Mouse (Mus musculus) liver, adult 2 months (tissue): Measurements from ENCODE around the gene Camk2d. TPM values are rescaled to one million over a fixed set of nuclear protein-coding genes. Genes with fewer than 3 reads are reported as not detected.
A peak's percentile ranks its signal among the peaks of the same experiment; 100 is the strongest.

Experiments
- DNase-seq: peaks from one replicate; pipeline ENCODE4 v3.0.0-alpha.2; 2011; ENCODE audit warnings: low read depth, low spot score; ENCODE audit errors: extremely low read depth
- H3K27ac ChIP-seq: fragments of 200-500 bp; replicated peaks from 2 replicates; pipeline ENCODE4 v1.5.1; 2012; ENCODE audit warnings: low read depth, mild to moderate bottlenecking, control low read depth, inconsistent platforms, low read length; ENCODE audit not compliant: insufficient read depth
- H3K27me3 ChIP-seq: fragments of 200-500 bp; 2 replicates; pipeline ENCODE4 v1.6.1; 2012; ENCODE audit warnings: mild to moderate bottlenecking, moderate library complexity, low read length, inconsistent platforms; ENCODE audit not compliant: control insufficient read depth, insufficient read depth
- H3K36me3 ChIP-seq: fragments of 200-500 bp; 2 replicates; pipeline ENCODE4 v1.6.1; 2012; ENCODE audit warnings: low read length, inconsistent platforms; ENCODE audit not compliant: control insufficient read depth, insufficient read depth
- H3K4me1 ChIP-seq: fragments of 200-500 bp; 2 replicates; pipeline ENCODE4 v1.6.1; 2011; ENCODE audit warnings: low read length; ENCODE audit not compliant: control insufficient read depth, insufficient read depth
- H3K4me3 ChIP-seq: fragments of 200-500 bp; 2 replicates; pipeline ENCODE4 v1.5.1; 2011; ENCODE audit warnings: low read depth, mild to moderate bottlenecking, control low read depth, low read length, moderate library complexity; ENCODE audit not compliant: insufficient read depth
- H3K79me2 ChIP-seq: fragments of 200-500 bp; 2 replicates; pipeline ENCODE4 v1.6.1; 2012; ENCODE audit warnings: inconsistent platforms, mild to moderate bottlenecking, low read length, moderate library complexity; ENCODE audit not compliant: control insufficient read depth, insufficient read depth
- H3K9ac ChIP-seq: fragments of 200-500 bp; 2 replicates; pipeline ENCODE4 v1.6.1; 2012; ENCODE audit warnings: low read depth, mild to moderate bottlenecking, control low read depth, inconsistent platforms, low read length
- CTCF ChIP-seq: fragments of 200-500 bp; IDR thresholded peaks from 2 replicates; pipeline ENCODE4 v1.5.1; 2011; ENCODE audit warnings: low read depth, low read length, control low read depth
- POLR2A ChIP-seq: fragments of 200-500 bp; IDR thresholded peaks from 2 replicates; pipeline ENCODE4 v1.6.1; 2011; ENCODE audit warnings: low read length, control low read depth; ENCODE audit not compliant: insufficient read depth; ENCODE audit errors: extremely low read depth
- WGBS: fragments of 180-500 bp; shearing (Covaris S2); methylation state at CpG from one replicate; pipeline ENCODE4 v1.1.7; 2018; 5-methylcytosine and 5-hydroxymethylcytosine counted together
- polyA plus RNA-seq: library from polyadenylated mRNA; depleted of rRNA; stranded (reverse); fragments of >200 nt; gene quantifications from 2 replicates; pipeline ENCODE4 v1.2.3, GENCODE M21; 2012
- total RNA-seq: library from RNA; depleted of rRNA; stranded (reverse); fragments of >200 nt; gene quantifications from 2 replicates; pipeline ENCODE4 v1.2.3, GENCODE M21; 2014

Gene Camk2d
- total and polyA plus RNA-seq, 2 experiments: 5.9 to 9.4 TPM

DNA sequence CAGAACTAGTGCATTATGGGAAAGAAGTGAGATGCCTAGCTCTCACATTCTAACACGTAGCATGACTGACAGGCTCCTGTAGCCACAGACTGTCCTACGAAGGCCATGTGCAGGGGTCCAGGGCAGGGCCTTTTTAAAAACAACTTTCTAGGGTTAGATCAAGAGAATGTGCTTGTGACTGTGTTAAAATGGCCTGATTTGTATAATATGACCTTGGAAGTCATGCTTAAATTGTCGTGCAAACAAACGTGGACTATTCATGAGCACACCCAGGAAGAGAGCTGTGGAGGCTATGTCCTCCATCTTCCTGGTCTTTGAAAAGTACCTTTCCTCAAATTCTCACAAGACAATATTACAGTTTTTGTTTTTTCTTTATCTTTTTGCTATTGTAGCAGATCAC, 91.0 kb downstream of the Camk2d start:
- no peak overlapping the region for H3K9ac ChIP-seq
- H3K36me3 ChIP-seq: no peaks in the 10 kb centered on the region
- H3K4me3 ChIP-seq: no peak overlapping the region
- no peak for DNase-seq
- WGBS: 81% methylated on average over 4 of the region's 4 CpGs
- TF ChIP-seq CTCF (no peak), POLR2A (no peak)
- H3K27me3 ChIP-seq: no peaks in the 10 kb centered on the region
- no peak overlapping the region for H3K27ac ChIP-seq
- no peaks in the 10 kb centered on the region; the same call in 1 of the 2 replicates for H3K79me2 ChIP-seq
- H3K4me1 ChIP-seq: no peaks in the 10 kb centered on the region

DNA sequence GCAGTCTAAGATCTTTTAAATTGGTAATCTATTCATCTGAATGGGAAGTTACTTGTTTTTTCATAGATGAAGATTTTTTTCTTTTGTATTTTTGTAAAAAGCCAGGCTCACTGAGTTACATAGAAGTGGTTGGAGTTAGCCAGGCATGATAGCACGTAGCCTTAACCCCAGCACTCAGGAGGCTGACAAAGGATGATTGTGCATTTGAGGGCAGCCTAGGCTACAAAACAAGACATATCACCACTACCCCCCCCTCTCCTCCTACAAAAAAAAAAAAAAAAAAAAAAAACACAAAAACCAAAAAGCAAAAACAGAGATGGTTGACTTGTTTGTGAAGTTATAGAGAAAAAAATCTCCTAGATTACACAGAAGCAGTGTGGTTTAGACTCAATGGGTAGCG, 92.4 kb downstream of the Camk2d start:
- H3K4me1 ChIP-seq: peaks cover 3% of the 10 kb centered on the region; the same call in 1 of the 2 replicates
- no peaks in the 10 kb centered on the region for H3K27me3 ChIP-seq
- H3K36me3 ChIP-seq: no peaks in the 10 kb centered on the region
- 97% methylated on average over 2 of the region's 2 CpGs for WGBS
- H3K27ac ChIP-seq: no peak overlapping the region
- no peaks in the 10 kb centered on the region; the same call in 1 of the 2 replicates for H3K79me2 ChIP-seq
- H3K9ac ChIP-seq: no peak overlapping the region
- TF ChIP-seq CTCF (no peak), POLR2A (no peak)
- H3K4me3 ChIP-seq: no peak overlapping the region
- DNase-seq: no peak

GRCm38 (mm10) chr3:126690627-126691505, 94.8 kb downstream of the Camk2d start:
- no peaks in the 10 kb centered on the region for H3K36me3 ChIP-seq
- WGBS: 91% methylated on average over 13 of the region's 13 CpGs
- no peak overlapping the region for H3K9ac ChIP-seq
- no peak for TF ChIP-seq POLR2A
- TF ChIP-seq CTCF: no peak
- DNase-seq: peak; percentile 65
- H3K4me3 ChIP-seq: no peak overlapping the region
- H3K4me1 ChIP-seq: peaks cover 3% of the 10 kb centered on the region; the same call in 1 of the 2 replicates
- H3K27me3 ChIP-seq: no peaks in the 10 kb centered on the region
- H3K27ac ChIP-seq: no peak overlapping the region
- H3K79me2 ChIP-seq: no peaks in the 10 kb centered on the region; the same call in 1 of the 2 replicates

GRCm38 (mm10) chr3:126691565-126691964, 95.5 kb downstream of the Camk2d start:
- H3K4me3 ChIP-seq: no peak overlapping the region
- H3K9ac ChIP-seq: no peak overlapping the region
- H3K4me1 ChIP-seq: peaks cover 3% of the 10 kb centered on the region; the same call in 1 of the 2 replicates
- H3K79me2 ChIP-seq: no peaks in the 10 kb centered on the region; the same call in 1 of the 2 replicates
- 80% methylated on average over 2 of the region's 2 CpGs for WGBS
- no peaks in the 10 kb centered on the region for H3K36me3 ChIP-seq
- H3K27me3 ChIP-seq: no peaks in the 10 kb centered on the region
- no peak for DNase-seq
- no peak for TF ChIP-seq POLR2A
- no peak for TF ChIP-seq CTCF
- no peak overlapping the region for H3K27ac ChIP-seq

DNA sequence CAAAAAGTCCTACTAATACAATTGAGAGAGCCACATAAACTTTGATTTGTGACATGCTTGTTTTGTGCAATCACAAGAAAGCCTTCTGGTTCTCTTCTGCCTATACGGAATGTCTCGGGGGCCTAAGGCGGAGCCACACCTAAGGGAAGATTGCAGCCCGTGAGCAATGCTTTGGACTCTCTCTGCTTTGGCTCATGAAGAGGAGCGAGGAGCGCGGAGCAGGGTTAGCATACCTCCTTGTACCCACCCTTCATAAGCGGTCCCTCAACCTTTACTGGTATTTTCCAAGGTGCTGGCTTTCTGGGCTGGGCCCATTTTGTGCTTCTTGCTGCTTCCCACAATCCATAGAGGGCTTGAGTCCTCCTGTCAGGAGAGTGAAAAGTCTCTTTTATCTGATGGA, 96.7 kb downstream of the Camk2d start:
- H3K36me3 ChIP-seq: no peaks in the 10 kb centered on the region
- H3K79me2 ChIP-seq: peaks cover 4% of the 10 kb centered on the region
- no peak for DNase-seq
- 85% methylated on average over 8 of the region's 8 CpGs for WGBS
- H3K4me3 ChIP-seq: no peak overlapping the region
- no peaks in the 10 kb centered on the region for H3K27me3 ChIP-seq
- H3K4me1 ChIP-seq: peaks cover 3% of the 10 kb centered on the region; the same call in 1 of the 2 replicates
- no peak overlapping the region for H3K9ac ChIP-seq
- TF ChIP-seq POLR2A (no peak), CTCF (no peak)
- peak overlapping the region; percentile 13 for H3K27ac ChIP-seq
